Mouse (Mus musculus) liver, embryonic 14.5 days (tissue): Measurements from ENCODE around the gene Paqr8. TPM values are rescaled to one million over a fixed set of nuclear protein-coding genes. Genes with fewer than 3 reads are reported as not detected.

Source experiments
- ATAC-seq: fragments of 200-750 bp; cut with Nextera tagmentation; 2 replicates; pipeline ENCODE4 v1.8.0; 2017; ENCODE audit warnings: moderate number of reproducible peaks, mild to moderate bottlenecking, moderate library complexity; ENCODE audit not compliant: insufficient read depth
- DNase-seq, 3 experiments: peaks; one replicate each; pipeline ENCODE4 v3.0.0-alpha.2; 2012 to 2013; ENCODE audit warnings: low read depth in 3 of 3, low spot score in 3 of 3
- H3K27ac ChIP-seq: fragments of 300-500 bp; sonication (generic); 2 replicates; pipeline ENCODE4 v1.5.1; 2014; ENCODE audit warnings: moderate library complexity, mild to moderate bottlenecking, control low read depth, inconsistent platforms
- H3K27me3 ChIP-seq: fragments of 300-500 bp; sonication (generic); 2 replicates; pipeline ENCODE4 v1.6.1; 2014; ENCODE audit warnings: mild to moderate bottlenecking, low read length, moderate library complexity; ENCODE audit not compliant: control insufficient read depth, insufficient read depth
- H3K36me3 ChIP-seq: fragments of 300-500 bp; sonication (generic); replicated peaks from 2 replicates; pipeline ENCODE4 v1.6.1; 2014; ENCODE audit warnings: low read depth; ENCODE audit not compliant: control insufficient read depth, insufficient read depth
- H3K4me1 ChIP-seq, 2 experiments: fragments of 200-500 bp in 1 of 2; fragments of 300-500 bp in 1 of 2; sonication (generic) in 1 of 2; replicated peaks; 2 replicates each; pipeline ENCODE4 v1.6.1; 2012 to 2014; ENCODE audit warnings: antibody characterized with exemption in 1 of 2, inconsistent platforms in 1 of 2, low read length in 1 of 2; ENCODE audit not compliant: control insufficient read depth in 2 of 2, insufficient read depth in 2 of 2
- H3K4me2 ChIP-seq: fragments of 300-500 bp; sonication (generic); 2 replicates; pipeline ENCODE4 v1.6.1; 2014; ENCODE audit warnings: low read depth, mild to moderate bottlenecking, control low read depth, moderate library complexity
- H3K4me3 ChIP-seq, 2 experiments: fragments of 200-500 bp in 1 of 2; fragments of 300-500 bp in 1 of 2; sonication (generic) in 1 of 2; 2 replicates each; pipeline ENCODE4 v1.5.1; 2012 to 2014; ENCODE audit warnings: low read depth in 2 of 2, low read length in 2 of 2, mild to moderate bottlenecking in 2 of 2, control low read depth in 1 of 2, inconsistent platforms in 1 of 2, moderate library complexity in 1 of 2; ENCODE audit not compliant: insufficient read depth in 1 of 2
- H3K9ac ChIP-seq: fragments of 300-500 bp; sonication (generic); replicated peaks from 2 replicates; pipeline ENCODE4 v1.6.1; 2014; ENCODE audit warnings: mild to moderate bottlenecking, control low read depth, moderate library complexity
- H3K9me3 ChIP-seq: fragments of 300-500 bp; sonication (generic); 2 replicates; pipeline ENCODE4 v1.6.1; 2016; ENCODE audit warnings: low read length, mixed read lengths; ENCODE audit not compliant: control insufficient read depth
- CTCF ChIP-seq: IDR thresholded peaks from 2 replicates; pipeline ENCODE4 v1.5.1; 2016; ENCODE audit warnings: antibody characterized with exemption, low read depth, control low read depth
- EP300 ChIP-seq: IDR thresholded peaks from 2 replicates; pipeline ENCODE4 v1.6.1; 2016; ENCODE audit warnings: antibody characterized with exemption, low read depth
- WGBS: fragments of 180-500 bp; shearing (Covaris S2); extraction: QIAGEN DNeasy Blood & Tissue Kit; methylation state at CpG from one replicate; pipeline ENCODE4 v1.1.7; 2014; ENCODE audit not compliant: insufficient replicate concordance; 5-methylcytosine and 5-hydroxymethylcytosine counted together
- polyA plus RNA-seq, 2 experiments: library from polyadenylated mRNA; depleted of rRNA in 1 of 2; stranded (reverse) in 1 of 2; unstranded in 1 of 2; fragments of >200 nt; fragmentation: Nextera tagmentation in 1 of 2; extraction: Ambion mirVana in 1 of 2; gene quantifications; 2 replicates each; pipeline versions ENCODE4 v1.2.1 to v1.2.3; 2012 to 2014

Paqr8 gene
- polyA plus RNA-seq, 2 experiments = 0.16 to 0.29 TPM

GRCm38 (mm10) chr1:20935106-20935505, 44.7 kb downstream of the Paqr8 start:
- Histone ChIP-seq H3K9ac (no peak overlapping the region), H3K9me3 (no peaks in the 10 kb centered on the region), H3K36me3 (no peaks in the 10 kb centered on the region), H3K27me3 (no peaks in the 10 kb centered on the region), H3K4me2 (no peak overlapping the region), H3K4me1 (peaks cover 0 to 4% of the 10 kb centered on the region in 2 experiments; a peak in 2 of 4 replicates), H3K27ac (no peak overlapping the region), H3K4me3 (no peak overlapping the region)
- ATAC-seq (no peak), DNase-seq (no peak)
- no peak for TF ChIP-seq EP300
- 74% methylated on average over 22 of the region's 22 CpGs for WGBS

- DNase-seq (peak; percentile 26 to 38 (median 35)), ATAC-seq (0 out of 2 replicates have a peak, but pooled peaks have one; percentile 48)
- H3K36me3 ChIP-seq = no peaks in the 10 kb centered on the region
- no peaks in the 10 kb centered on the region for H3K27me3 ChIP-seq
- H3K4me2 ChIP-seq = no peak overlapping the region
- no peak overlapping the region for H3K4me3 ChIP-seq
- H3K4me1 ChIP-seq = no peaks in the 10 kb centered on the region
- H3K9ac ChIP-seq = no peak overlapping the region
- TF ChIP-seq EP300 = no peak
- peak; percentile 76 for TF ChIP-seq CTCF
- 19% methylated on average over 3 of the region's 3 CpGs for WGBS
- no peaks in the 10 kb centered on the region for H3K9me3 ChIP-seq
- H3K27ac ChIP-seq = no peak overlapping the region
These were observed 48.6 kb downstream of the Paqr8 start for GRCm38 (mm10) chr1:20939046-20939445.

- Histone ChIP-seq H3K4me2 (0 out of 2 replicates have a peak overlapping the region, but pooled peaks have one; percentile 6), H3K36me3 (no peaks in the 10 kb centered on the region), H3K9me3 (no peaks in the 10 kb centered on the region), H3K4me1 (no peaks in the 10 kb centered on the region), H3K9ac (no peak overlapping the region), H3K27me3 (no peaks in the 10 kb centered on the region), H3K4me3 (no peak overlapping the region), H3K27ac (no peak overlapping the region)
- DNase-seq = no peak
- TF ChIP-seq EP300 (no peak), CTCF (peak; percentile 23; the same call in 1 of the 2 replicates)
- ATAC-seq = peak; percentile 62
- WGBS = 40% methylated on average over 16 of the region's 16 CpGs
These were observed 49.7 kb downstream of the Paqr8 start for GRCm38 (mm10) chr1:20940151-20940550.

- TF ChIP-seq CTCF (no peak), EP300 (no peak)
- Histone ChIP-seq H3K27ac (no peak overlapping the region), H3K9me3 (no peaks in the 10 kb centered on the region), H3K36me3 (no peaks in the 10 kb centered on the region), H3K4me3 (no peak overlapping the region), H3K9ac (no peak overlapping the region), H3K4me1 (no peaks in the 10 kb centered on the region), H3K27me3 (no peaks in the 10 kb centered on the region), H3K4me2 (no peak overlapping the region)
- 32% methylated on average over 2 of the region's 2 CpGs for WGBS
- ATAC-seq (no peak), DNase-seq (no peak)
These were observed 50.9 kb downstream of the Paqr8 start for GRCm38 (mm10) chr1:20941322-20941721.

GRCm38 (mm10) chr1:20941857-20942256, 51.5 kb downstream of the Paqr8 start:
- no peaks in the 10 kb centered on the region for H3K9me3 ChIP-seq
- no peak overlapping the region for H3K9ac ChIP-seq
- DNase-seq (no peak), ATAC-seq (no peak)
- no peaks in the 10 kb centered on the region for H3K4me1 ChIP-seq
- no peaks in the 10 kb centered on the region for H3K36me3 ChIP-seq
- H3K27me3 ChIP-seq = no peaks in the 10 kb centered on the region
- H3K4me2 ChIP-seq = no peak overlapping the region
- no peak overlapping the region for H3K4me3 ChIP-seq
- H3K27ac ChIP-seq = no peak overlapping the region
- 71% methylated on average over 7 of the region's 7 CpGs for WGBS
- TF ChIP-seq EP300 = no peak
- no peak for TF ChIP-seq CTCF
